Mouse (Mus musculus): ENCODE data around the gene Cdkl5. TPM values are rescaled to one million over a fixed set of nuclear protein-coding genes. Genes with fewer than 3 reads are reported as not detected.

Cdkl5 gene
- total RNA-seq, 1 experiment: 4.3 TPM

DNA sequence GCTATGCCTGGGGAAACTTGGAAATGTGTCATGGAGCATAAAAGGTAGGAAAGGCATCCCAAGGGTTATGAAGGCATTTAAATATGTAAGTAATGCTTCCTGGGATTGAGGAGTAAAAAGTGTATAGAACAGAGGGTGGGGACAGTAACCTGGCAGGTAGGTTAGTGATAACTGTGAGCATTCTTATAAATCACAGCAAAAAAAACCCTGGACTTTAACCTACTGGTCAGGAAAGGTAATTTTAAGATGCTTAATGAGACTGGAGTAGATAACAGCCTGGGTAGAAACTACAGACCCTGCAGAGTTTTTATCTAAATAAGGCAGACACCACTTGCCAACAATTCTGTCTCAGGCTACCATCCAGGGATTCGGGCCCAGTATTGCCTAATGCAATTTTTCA, 245.9 kb downstream of the Cdkl5 start:
- Histone ChIP-seq H3K4me3 (ENCODE audit: insufficient read depth in 1 of 2, low read depth in 1 of 2, low read length in 2 of 2, poor library complexity in 1 of 2, severe bottlenecking in 1 of 2) (no peak overlapping the region), H3K4me1 (ENCODE audit: control insufficient read depth in 2 of 2, insufficient read depth in 2 of 2, low read length in 2 of 2, poor library complexity in 1 of 2) (no peaks in the 10 kb centered on the region), H3K9ac (ENCODE audit: insufficient read depth, low read depth, low read length, poor library complexity, severe bottlenecking) (no peak overlapping the region), H3K9me3 (ENCODE audit: control insufficient read depth, insufficient read depth, low read depth, low read length) (no peaks in the 10 kb centered on the region), H3K36me3 (ENCODE audit: control insufficient read depth, insufficient read depth, low read length, poor library complexity, severe bottlenecking) (no peaks in the 10 kb centered on the region), H3K27ac (ENCODE audit: insufficient read depth, low read depth, low read length, poor library complexity, severe bottlenecking) (no peak overlapping the region)
- in situ Hi-C loops (cut with MboI; ENCODE audit: low sequenced_read_pairs in 2 of 2, unreplicated experiment in 2 of 2): no loop called here
- DNase-seq (ENCODE audit: low read depth, low spot score): no peak
- TF ChIP-seq HCFC1 (IDR thresholded peaks at IDR 0.05; ENCODE audit: borderline replicate concordance, insufficient read depth, low read length) (no peak), CHD2 (IDR thresholded peaks at IDR 0.05; ENCODE audit: low read depth, low read length) (no peak), ZNF384 (IDR thresholded peaks at IDR 0.05; ENCODE audit: low read depth, low read length) (no peak)

GRCm38 (mm10) chrX:160745399-160745798, 249.1 kb downstream of the Cdkl5 start:
- DNase-seq (ENCODE audit: low read depth, low spot score): no peak
- no peak overlapping the region for H3K9ac ChIP-seq (ENCODE audit: insufficient read depth, low read depth, low read length, poor library complexity, severe bottlenecking)
- in situ Hi-C loops (cut with MboI; ENCODE audit: low sequenced_read_pairs in 2 of 2, unreplicated experiment in 2 of 2): no loop called here
- TF ChIP-seq CHD2 (IDR thresholded peaks at IDR 0.05; ENCODE audit: low read depth, low read length) (no peak), HCFC1 (IDR thresholded peaks at IDR 0.05; ENCODE audit: borderline replicate concordance, insufficient read depth, low read length) (no peak), ZNF384 (IDR thresholded peaks at IDR 0.05; ENCODE audit: low read depth, low read length) (no peak), ZC3H11A (IDR thresholded peaks at IDR 0.05; ENCODE audit: borderline replicate concordance, low read depth, low read length) (no peak), MAFK (IDR thresholded peaks at IDR 0.05; ENCODE audit: insufficient read depth, low read depth, low read length) (no peak)
- H3K4me3 ChIP-seq (ENCODE audit: insufficient read depth in 1 of 2, low read depth in 1 of 2, low read length in 2 of 2, poor library complexity in 1 of 2, severe bottlenecking in 1 of 2): no peak overlapping the region
- no peaks in the 10 kb centered on the region for H3K36me3 ChIP-seq (ENCODE audit: control insufficient read depth, insufficient read depth, low read length, poor library complexity, severe bottlenecking)
- no peak overlapping the region for H3K27ac ChIP-seq (ENCODE audit: insufficient read depth, low read depth, low read length, poor library complexity, severe bottlenecking)
- H3K9me3 ChIP-seq (ENCODE audit: control insufficient read depth, insufficient read depth, low read depth, low read length): no peaks in the 10 kb centered on the region
- H3K4me1 ChIP-seq (ENCODE audit: control insufficient read depth in 2 of 2, insufficient read depth in 2 of 2, low read length in 2 of 2, poor library complexity in 1 of 2): no peaks in the 10 kb centered on the region

DNA sequence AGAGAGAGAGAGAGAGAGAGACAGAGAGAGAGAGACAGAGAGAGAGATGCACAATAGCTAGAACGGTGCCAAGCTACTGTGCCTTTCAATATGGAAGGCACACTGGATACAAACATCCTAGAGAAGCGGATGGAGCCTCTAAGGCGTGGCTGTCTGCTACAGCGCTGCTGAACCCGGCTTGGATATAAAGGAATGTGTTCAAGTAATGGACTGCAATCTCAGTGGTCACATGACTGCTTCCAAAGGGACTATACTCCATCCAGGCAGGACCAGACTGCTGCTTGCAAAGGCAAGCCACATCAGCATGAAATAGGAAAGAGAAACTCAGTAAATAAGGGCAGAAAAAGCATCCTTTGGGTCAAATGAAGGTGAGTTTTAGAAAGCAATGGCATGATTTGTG, 258.9 kb downstream of the Cdkl5 start, which contains the start of gene Ppef1:
Gene Ppef1 (minus strand): TSS at position 116 of the 400 bp plus-strand sequence.
- Histone ChIP-seq H3K27ac (ENCODE audit: insufficient read depth, low read depth, low read length, poor library complexity, severe bottlenecking) (no peak within 1 kb of the TSS), H3K4me3 (ENCODE audit: insufficient read depth in 1 of 2, low read depth in 1 of 2, low read length in 2 of 2, poor library complexity in 1 of 2, severe bottlenecking in 1 of 2) (no peak within 1 kb of the TSS), H3K9ac (ENCODE audit: insufficient read depth, low read depth, low read length, poor library complexity, severe bottlenecking) (no peak within 1 kb of the TSS), H3K4me1 (ENCODE audit: control insufficient read depth in 2 of 2, insufficient read depth in 2 of 2, low read length in 2 of 2, poor library complexity in 1 of 2) (no peaks in the 10 kb centered on the region), H3K36me3 (ENCODE audit: control insufficient read depth, insufficient read depth, low read length, poor library complexity, severe bottlenecking) (no peaks in the 10 kb centered on the region), H3K9me3 (ENCODE audit: control insufficient read depth, insufficient read depth, low read depth, low read length) (no peaks in the 10 kb centered on the region)
- in situ Hi-C loops (cut with MboI; ENCODE audit: low sequenced_read_pairs in 2 of 2, unreplicated experiment in 2 of 2): no loop called here
- TF ChIP-seq MAFK (IDR thresholded peaks at IDR 0.05; ENCODE audit: insufficient read depth, low read depth, low read length) (no peak), CHD2 (IDR thresholded peaks at IDR 0.05; ENCODE audit: low read depth, low read length) (no peak), ZC3H11A (IDR thresholded peaks at IDR 0.05; ENCODE audit: borderline replicate concordance, low read depth, low read length) (no peak), ZNF384 (IDR thresholded peaks at IDR 0.05; ENCODE audit: low read depth, low read length) (no peak), HCFC1 (IDR thresholded peaks at IDR 0.05; ENCODE audit: borderline replicate concordance, insufficient read depth, low read length) (no peak)
- DNase-seq (ENCODE audit: low read depth, low spot score): no peak

Other genes starting within 250 kb of the Cdkl5 start
- 0.05 and 0.09 TPM in 2 replicates for gene Rs1, start 226.7 kb downstream of the Cdkl5 start, total RNA-seq (2012; rRNA removed)
- gene Gja6, start 87.7 kb downstream of the Cdkl5 start, total RNA-seq (2012; rRNA removed): 0.11 and 0.58 TPM in 2 replicates
- 2.0 and 7.8 TPM in 2 replicates for gene Scml2, start 122.5 kb upstream of the Cdkl5 start, total RNA-seq (2012; rRNA removed)